Mouse (Mus musculus): ENCODE results near the gene Gch1.
"Not testable (repeated sequence)": the region's sequence is repeated elsewhere in the genome, so short reads cannot be mapped to it uniquely, and the experiment has no call there.

Gch1 gene

GRCm38 (mm10) chr14:47161921-47162427 lies 27.2 kb downstream of the Gch1 start:
- DNase-seq: no peak

DNA sequence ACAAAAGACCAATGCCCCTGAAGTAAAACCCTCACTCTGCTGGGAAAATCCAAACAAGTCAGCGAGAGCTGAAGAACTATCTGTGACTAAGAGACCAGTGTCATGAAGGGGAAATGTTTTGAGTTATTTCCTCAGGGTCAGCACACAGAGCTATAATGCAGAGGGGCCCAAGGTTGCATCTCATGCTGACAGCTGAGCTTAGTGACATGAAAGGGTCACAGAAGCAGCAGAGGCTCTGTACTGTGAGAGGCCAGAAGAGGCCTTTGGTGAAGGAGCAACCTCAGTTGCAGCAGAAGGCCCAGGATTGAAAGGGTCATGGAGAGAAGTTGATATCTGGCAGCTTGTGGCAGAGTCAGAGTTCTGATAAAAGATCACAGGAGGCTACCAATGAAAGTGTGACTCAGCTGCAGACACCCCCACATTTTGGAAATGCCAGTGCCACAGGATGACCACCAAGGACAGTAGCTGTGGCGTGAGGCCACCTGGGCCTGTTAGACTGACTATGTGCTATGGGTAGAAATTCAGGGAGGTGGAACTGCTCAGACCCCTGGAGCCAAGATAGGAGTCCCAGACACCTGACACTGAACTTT lies 29.1 kb downstream of the Gch1 start:
- no peak for DNase-seq

- no peak for DNase-seq
Measured at GRCm38 (mm10) chr14:47154303-47154702, 34.9 kb downstream of the Gch1 start.

DNA sequence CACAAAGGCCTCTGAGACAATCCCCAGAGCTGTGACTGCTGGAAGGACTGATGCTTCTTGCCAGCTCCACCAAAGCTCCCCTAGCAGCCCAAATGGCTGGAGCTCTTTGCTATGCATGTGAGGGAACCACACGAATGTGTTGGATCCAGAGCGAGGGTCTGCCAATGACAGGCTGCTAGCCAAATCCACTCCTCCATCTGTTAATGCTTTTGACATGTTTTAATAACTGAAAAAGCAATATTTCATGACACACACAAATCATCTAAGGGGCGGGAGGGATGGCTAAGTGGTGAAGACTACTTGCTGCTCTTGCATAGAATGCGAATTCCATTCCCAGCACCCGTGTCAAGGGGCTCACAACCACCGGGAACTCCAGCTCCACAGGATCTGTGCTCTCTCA lies 37.9 kb downstream of the Gch1 start:
- no peak for DNase-seq

GRCm38 (mm10) chr14:47144326-47144725 lies 44.9 kb downstream of the Gch1 start:
- no peak for DNase-seq

DNA sequence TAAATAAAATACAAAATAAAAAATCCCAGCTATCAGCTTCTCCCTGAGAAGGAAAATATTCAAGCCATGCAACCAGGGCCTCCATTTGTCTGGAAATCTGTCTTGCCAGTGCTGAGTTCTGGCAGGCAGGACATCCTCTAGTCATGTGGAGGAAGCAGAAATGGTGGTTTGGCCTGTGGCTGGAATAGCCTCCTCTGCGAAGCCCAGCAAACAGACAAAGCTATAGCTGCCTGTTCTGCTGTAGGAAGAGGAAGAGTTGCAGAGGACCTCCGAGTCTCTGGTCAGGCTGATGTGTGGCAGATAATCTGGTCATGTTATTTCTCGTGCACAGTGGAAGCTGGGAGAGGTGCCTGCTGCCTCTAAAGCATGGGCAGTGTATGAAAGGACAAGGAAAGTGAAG lies 50.4 kb downstream of the Gch1 start:
- DNase-seq: no peak

DNA sequence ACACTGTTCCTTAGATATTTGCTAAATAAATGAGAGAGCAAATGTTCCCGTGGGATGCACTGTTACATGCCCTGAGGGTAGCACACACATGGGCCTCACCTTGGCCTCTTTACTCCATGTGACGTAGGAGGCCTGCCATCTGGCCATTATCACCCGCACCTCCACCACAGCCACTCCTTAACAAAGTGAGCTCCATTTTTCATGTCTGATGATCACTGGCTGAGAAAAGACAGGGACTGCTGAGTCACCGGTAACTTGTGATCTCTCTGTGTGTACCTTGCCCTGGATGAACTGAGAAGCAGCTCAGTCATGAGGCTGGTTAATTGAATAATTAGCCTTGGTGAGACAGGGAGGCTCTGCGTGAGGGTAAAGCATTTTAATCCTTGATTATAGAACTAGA lies 52.6 kb downstream of the Gch1 start:
- no peak for DNase-seq

GRCm38 (mm10) chr14:47133948-47134347 lies 55.3 kb downstream of the Gch1 start:
- no peak for DNase-seq

DNA sequence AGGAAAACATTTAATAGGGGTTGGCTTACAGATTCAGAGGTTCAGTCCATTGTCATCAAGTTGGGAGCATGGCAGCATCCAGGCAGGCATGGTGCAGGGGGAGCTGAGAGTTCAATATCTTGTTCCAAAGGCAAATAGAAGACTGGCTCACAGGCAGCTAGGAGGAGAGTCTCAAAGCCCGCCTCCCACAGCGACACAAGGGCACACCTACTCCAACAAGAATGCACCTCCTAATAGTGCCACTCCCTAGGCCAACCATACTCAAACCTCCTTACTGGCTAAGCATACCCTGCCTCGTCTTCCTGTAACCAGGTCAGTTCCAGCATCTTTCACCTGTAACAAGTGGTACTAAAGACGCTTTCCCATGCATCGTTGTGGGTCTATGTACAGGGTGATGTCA lies 61.2 kb downstream of the Gch1 start:
- DNase-seq: no peak

GRCm38 (mm10) chr14:47117522-47117921 lies 71.7 kb downstream of the Gch1 start:
- DNase-seq: no peak

DNA sequence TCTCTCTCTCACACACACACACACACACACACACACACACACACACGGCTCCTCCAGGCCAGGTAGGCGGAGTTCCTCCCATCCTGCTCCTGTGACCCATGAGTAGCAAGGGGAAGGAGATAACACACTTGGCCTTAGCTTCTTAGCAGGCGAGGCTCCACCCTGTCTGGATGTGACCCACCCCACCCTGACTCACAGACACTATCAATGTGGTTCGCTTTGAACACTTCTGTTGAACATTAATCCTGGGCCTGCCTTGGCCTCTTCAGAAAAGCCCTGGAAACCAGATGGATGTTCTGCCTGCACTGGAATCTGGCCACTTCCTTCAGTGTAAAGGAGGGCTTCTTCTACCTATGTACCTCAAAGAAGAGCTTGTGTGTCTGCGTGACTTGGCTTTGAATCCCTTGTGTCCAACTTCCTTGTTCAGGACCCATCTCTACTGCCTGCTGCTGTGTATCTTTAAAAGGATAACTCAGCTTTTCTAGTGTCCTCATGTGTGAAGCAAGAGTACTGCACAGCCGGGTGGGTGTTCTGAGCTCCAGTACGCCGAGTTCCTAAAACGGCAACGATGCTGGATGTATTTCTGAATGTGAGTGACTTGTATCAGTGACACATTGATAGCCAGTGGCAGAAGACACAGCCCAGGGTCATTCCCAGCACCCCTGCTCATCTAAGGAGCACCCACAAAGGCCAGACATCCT lies 73.0 kb downstream of the Gch1 start:
- DNase-seq: no peak

DNA sequence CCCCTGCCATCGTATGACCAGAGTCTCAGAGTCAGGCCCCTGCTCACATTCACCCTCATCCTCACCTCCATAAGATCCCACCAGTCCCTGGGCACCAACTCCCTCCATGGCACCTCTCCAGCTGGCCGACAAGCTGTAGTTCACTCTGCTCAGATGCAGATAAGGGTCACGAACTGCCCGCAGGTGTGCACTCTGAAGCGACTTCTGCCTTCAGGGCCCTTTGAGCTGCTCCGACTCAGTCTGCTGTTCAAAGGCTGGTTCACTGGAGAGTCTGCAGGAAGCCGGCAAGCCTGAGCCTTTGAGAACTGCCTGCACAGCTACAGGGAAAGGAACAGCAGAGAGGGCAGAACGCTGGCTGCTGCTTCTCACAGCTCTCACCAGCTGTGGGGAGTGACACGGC lies 74.1 kb downstream of the Gch1 start:
- DNase-seq: no peak

GRCm38 (mm10) chr14:47111341-47111740 lies 77.9 kb downstream of the Gch1 start:
- no peak for DNase-seq

GRCm38 (mm10) chr14:47110391-47110790 lies 78.8 kb downstream of the Gch1 start:
- DNase-seq: not testable (repeated sequence)

- DNase-seq: peak in 1 of 2 experiments; percentile 9
Measured at GRCm38 (mm10) chr14:47107461-47107860, 81.8 kb downstream of the Gch1 start.

DNA sequence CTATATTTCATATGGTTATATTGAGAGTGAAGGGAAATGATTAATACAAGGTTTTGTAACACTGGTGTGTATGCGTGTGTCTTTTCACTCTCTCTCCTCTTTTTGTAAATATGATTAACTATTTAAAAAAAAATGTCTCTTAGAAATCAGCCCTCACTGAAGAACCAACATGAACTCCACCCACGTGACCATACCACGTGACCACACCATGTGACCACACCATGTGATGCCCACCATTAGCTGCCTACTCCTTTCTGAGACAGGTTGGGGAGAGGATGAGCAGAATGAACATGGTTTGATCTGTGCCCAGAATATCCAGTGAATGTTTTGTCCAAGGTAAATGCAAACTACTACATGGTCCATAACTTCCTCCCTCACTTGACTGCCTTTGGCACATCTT lies 83.5 kb downstream of the Gch1 start:
- peak; percentile 20 to 37 for DNase-seq

GRCm38 (mm10) chr14:47105174-47105557 lies 84.0 kb downstream of the Gch1 start:
- no peak for DNase-seq

DNA sequence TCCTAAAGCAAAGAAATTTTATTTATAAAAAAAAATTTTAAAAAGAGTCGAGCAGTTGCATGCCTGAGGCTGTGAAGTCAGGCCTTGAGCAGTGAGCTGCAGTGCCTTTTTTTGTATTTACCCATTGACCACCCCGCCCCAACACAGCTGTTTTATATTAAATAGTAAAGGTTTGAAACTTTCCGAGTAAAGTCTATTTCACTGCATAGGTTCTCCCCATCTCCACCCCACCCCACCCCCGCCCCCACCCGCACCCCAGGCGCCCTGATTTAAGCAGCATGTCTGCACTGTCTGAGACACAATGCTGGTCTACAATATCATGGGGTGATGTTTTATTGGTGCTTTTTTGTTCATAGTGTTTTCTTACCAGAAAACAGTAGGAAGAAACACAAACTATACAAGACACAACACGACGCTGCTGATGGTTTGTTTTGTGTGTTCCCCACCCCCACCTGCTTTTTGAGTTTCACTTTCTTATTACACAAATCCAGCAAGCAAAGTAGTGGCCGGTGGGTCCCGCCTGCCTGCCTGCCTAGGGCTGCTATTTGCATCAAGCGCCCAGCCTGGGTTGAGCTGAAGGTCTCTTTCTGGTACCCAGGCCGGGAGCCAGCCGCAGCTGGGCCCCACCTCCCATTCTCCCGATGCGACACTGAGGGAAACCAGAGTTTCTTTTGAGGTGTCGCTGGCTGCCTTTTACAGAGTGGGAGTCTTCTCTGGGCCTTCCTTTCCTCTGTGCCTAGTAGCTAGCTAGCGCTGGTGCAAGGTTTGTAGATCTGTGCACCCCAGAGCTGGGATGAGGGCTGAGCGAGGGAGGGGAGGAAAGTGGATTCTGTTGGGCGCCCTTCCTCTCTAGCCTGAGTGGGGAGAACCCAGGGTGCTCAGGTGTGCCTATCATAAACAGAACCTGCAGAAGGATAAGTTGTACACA lies 84.7 kb downstream of the Gch1 start:
- peak; percentile 46 for DNase-seq

All from B cell, adult 2 months (primary cell).